Mouse (Mus musculus): ENCODE results near the gene Pla2g2e. TPM values are rescaled to one million over a fixed set of nuclear protein-coding genes. Genes with fewer than 3 reads are reported as not detected.

Gene Pla2g2e
- not detected in 4 replicates for total RNA-seq (2023; ENCODE audit: inconsistent age)

DNA sequence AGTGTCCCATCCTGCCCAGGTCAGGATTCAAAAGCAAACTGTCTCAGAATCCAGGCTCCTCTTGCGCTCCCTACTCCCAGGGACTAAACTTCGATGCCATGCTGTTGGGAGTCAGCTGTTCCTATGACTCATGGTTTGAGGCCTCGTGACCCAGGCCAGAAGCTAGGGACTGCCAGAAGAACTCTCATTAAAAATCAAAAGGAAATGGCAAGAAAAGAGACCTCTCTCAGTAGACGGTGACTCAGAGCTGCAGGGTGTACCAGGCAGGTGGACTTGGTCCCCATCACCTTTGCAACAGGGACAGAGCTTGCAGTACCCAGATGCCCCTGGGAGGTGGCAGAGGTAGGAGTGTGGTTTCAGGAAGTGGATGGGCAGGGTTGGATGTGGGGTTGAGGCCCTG is at the start of gene Pla2g2e:
TSS of gene Pla2g2e (plus strand) at position 212 of the 400 bp plus-strand sequence.

DNA sequence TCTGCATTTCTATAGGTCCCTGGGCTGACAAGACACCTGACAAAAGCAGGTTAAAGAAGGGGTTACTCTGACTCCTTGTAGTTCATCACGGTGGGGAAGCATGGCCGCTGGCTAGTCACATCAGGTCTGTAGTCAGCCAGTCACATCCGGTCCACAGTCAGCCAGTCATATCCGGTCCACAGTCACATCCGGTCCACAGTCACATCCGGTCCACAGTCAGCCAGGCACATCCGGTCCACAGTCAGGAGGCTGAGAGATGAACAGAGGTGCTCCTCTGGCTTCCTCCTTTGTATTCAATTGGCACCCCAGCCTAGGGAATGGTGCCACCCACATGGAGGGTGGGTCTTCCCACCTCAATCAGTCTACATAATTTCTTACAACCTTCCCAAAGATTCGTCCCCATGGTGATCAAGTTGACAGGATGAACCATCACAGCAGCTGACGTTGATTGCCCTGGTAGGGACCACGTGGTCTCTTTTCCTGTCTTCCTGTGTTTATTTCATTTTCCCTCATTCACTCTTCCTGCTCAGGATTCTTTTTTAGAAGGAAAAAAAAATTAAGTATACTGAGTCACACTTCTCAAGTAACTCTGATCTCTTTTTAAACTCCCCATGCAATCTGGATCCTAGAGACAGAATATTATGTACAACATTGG is 14.3 kb upstream of the Pla2g2e start, which contains the start of gene Pla2g5:
TSS of gene Pla2g5 (minus strand) at position 139 of the 655 bp plus-strand sequence.

DNA sequence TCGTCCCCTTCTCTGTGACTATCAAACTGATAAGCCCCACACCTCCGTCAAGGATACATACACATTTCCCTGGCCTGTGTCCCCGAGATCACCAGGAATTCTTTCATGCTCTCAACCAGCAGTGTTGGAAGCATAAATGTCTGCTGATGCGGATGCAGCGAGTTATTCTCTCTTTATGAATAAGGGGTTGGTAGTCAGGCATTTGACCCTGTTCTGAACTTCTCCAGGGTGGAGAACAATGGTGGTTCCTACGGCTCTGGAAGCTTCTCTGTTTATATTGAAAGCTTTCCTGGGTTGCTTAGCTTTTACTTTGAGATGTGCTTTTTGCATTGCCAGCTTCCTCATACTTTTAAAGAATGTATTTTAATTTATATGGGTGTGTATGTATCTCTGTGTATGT is 3.9 kb upstream of the Pla2g2e start, which contains the start of gene Gm13030:
TSS of gene Gm13030 (minus strand) at position 101 of the 400 bp plus-strand sequence.

DNA sequence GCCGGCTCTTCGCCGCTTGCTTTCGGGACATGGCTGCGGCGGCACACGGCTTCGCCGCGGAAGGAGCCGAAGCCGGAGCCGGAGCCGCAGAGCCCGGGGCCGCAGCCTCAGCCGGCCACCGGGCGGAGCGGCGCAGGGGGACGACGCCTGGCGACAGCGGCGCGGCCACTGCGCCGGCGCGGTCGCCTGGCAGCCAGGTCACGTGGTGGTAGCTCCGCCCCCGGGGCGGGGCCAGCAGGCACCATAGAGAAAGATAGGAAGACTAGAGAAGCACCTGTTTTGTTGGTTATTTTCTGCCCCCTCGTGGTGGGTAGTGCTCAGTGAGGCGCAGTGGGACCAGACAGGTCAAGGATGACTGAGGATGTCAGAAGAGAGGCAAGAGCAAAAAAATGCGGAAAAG is 36.1 kb downstream of the Pla2g2e start, which contains the start of gene Otud3:
TSS of gene Otud3 (minus strand) at position 149 of the 400 bp plus-strand sequence.

Other genes starting within 250 kb of the Pla2g2e start
- not detected in 4 replicates for gene Vwa5b1, start 242.1 kb upstream of the Pla2g2e start, total RNA-seq (2023; ENCODE audit: inconsistent age)
- gene Pla2g2c, start 153.2 kb upstream of the Pla2g2e start, total RNA-seq (2023; ENCODE audit: inconsistent age) = not detected in 4 replicates
- gene Ubxn10, start 140.8 kb upstream of the Pla2g2e start, total RNA-seq (2023; ENCODE audit: inconsistent age) = not detected in 4 replicates
- not detected in 4 replicates for gene Pla2g2f, start 120.3 kb upstream of the Pla2g2e start, total RNA-seq (2023; ENCODE audit: inconsistent age)
- gene Pla2g2d, start 102.2 kb upstream of the Pla2g2e start, total RNA-seq (2023; ENCODE audit: inconsistent age) = 0.32 TPM in 1 of 4 replicates, not detected in the others
- 0.57 TPM in 1 of 4 replicates, not detected in the others for gene Pla2g5, start 14.5 kb upstream of the Pla2g2e start, total RNA-seq (2023; ENCODE audit: inconsistent age)
- not detected in 4 replicates for gene Gm13030, start 4.0 kb upstream of the Pla2g2e start, total RNA-seq (2023; ENCODE audit: inconsistent age)
- 6.8 to 10.7 TPM (median 8.2 TPM) in 4 replicates for gene Otud3, start 36.0 kb downstream of the Pla2g2e start, total RNA-seq (2023; ENCODE audit: inconsistent age)
- not detected in 4 replicates for gene Rnf186, start 89.2 kb downstream of the Pla2g2e start, total RNA-seq (2023; ENCODE audit: inconsistent age)
- gene Tmco4, start 94.9 kb downstream of the Pla2g2e start, total RNA-seq (2023; ENCODE audit: inconsistent age) = 33.6 to 40.4 TPM (median 35.9 TPM) in 4 replicates
- gene Htr6, start 197.6 kb downstream of the Pla2g2e start, total RNA-seq (2023; ENCODE audit: inconsistent age) = not detected in 4 replicates
- gene Nbl1, start 215.1 kb downstream of the Pla2g2e start, total RNA-seq (2023; ENCODE audit: inconsistent age) = 0.57 to 1.2 TPM (median 0.70 TPM) in 4 replicates